Comparison of ENCODE assay signal across 8 mouse cellular contexts in the genomic region with DNA sequence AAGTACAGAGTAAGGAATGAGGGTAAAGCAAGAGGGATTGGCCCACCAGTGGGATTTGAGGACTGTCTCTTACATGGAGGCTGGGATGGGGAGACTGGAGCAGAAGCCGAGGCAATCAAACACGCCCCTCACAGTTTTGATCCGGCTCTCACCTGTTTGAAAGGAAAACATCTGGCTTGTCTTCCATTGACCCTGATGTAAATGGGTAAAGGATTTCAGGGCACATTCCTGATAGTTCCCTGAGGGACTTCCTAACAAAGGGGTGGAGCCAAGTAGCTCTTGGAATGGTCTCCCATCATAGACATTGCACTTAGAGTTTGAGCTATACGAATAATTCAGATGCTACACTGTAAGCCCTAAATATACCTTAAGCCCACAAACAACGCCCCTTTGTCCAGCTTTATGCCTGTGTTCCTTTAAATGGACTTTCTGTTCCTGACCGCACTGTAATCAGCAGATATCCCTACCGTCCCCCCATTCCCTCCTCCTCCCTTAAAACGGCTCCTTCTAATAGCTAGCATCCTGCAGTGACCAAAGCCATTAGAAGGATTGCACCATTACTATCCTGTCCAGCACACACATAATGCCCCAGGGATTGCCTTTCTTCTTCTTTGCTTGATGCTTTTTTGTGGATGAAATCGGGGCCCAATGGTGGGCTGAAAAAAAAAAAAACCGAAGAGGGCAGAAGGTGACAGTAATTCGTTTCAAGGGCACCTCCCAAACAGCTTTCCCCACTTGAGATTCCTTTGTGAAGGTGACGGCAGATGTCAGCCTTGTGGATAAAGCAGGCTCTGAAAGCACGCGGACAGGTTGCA. TPM values are rescaled to one million over a fixed set of nuclear protein-coding genes. Genes with fewer than 3 reads are reported as not detected.
A peak's percentile ranks its signal among the peaks of the same experiment; 100 is the strongest.
DNase-seq lines count a peak whose midpoint lies in the region; ATAC-seq and TF ChIP-seq lines count a peak whose summit lies in the region.

No protein-coding gene starts in this region.

- no peak overlapping the region for H3K9ac ChIP-seq in kidney, embryonic 15.5 days
- H3K9ac ChIP-seq in forebrain, postnatal 0 days = peak overlapping the region; percentile 29
- no peak overlapping the region for H3K9ac ChIP-seq in midbrain, embryonic 13.5 days (replicated peaks)

- H3K27me3 ChIP-seq in kidney, embryonic 15.5 days = no peaks in the 10 kb centered on the region
- no peaks in the 10 kb centered on the region for H3K27me3 ChIP-seq in forebrain, postnatal 0 days (ENCODE audit: insufficient read depth, low read length)
- H3K27me3 ChIP-seq in midbrain, embryonic 13.5 days = no peaks in the 10 kb centered on the region

- H3K27ac ChIP-seq in kidney, embryonic 15.5 days = no peak overlapping the region
- H3K27ac ChIP-seq in forebrain, postnatal 0 days (ENCODE audit: low read depth, low read length) = peak overlapping the region; percentile 47
- H3K27ac ChIP-seq in midbrain, embryonic 13.5 days = peak overlapping the region; percentile 86

- DNase-seq in kidney, adult 9 months = no peak
- peak; percentile 87 for DNase-seq in ZHBTc4 (ENCODE audit: low read depth, low spot score)
- DNase-seq in forebrain, postnatal 0 days = no peak
- no peak for DNase-seq in c-Kit-positive CD71-positive TER-119-positive erythroid progenitor cells, embryonic 14.5 days (ENCODE audit: low spot score)
- DNase-seq in left cerebral cortex, adult 9 months (ENCODE audit: low spot score in 2 of 2) = no peak
- DNase-seq in lung, postnatal 10 days = no peak

- no peak overlapping the region for H3K4me3 ChIP-seq in kidney, embryonic 15.5 days (replicated peaks)
- H3K4me3 ChIP-seq in forebrain, postnatal 0 days (ENCODE audit: low read depth, low read length) = no peak overlapping the region
- no peak overlapping the region; the same call in 1 of the 2 replicates for H3K4me3 ChIP-seq in midbrain, embryonic 13.5 days (replicated peaks)

- H3K9me3 ChIP-seq in kidney, embryonic 15.5 days (replicated peaks) = no peaks in the 10 kb centered on the region
- no peaks in the 10 kb centered on the region for H3K9me3 ChIP-seq in forebrain, postnatal 0 days (ENCODE audit: low read length)
- H3K9me3 ChIP-seq in midbrain, embryonic 13.5 days = no peaks in the 10 kb centered on the region

- no peak for ATAC-seq in kidney, embryonic 15.5 days (replicated peaks; ENCODE audit: low FRiP score)
- no peak for ATAC-seq in forebrain, postnatal 0 days
- ATAC-seq in midbrain, embryonic 13.5 days = peak; percentile 32; the same call in 1 of the 2 replicates

- H3K4me2 ChIP-seq in kidney, embryonic 15.5 days = peak overlapping the region; percentile 40
- 0 out of 2 replicates have a peak overlapping the region, but pooled peaks have one; percentile 13 for H3K4me2 ChIP-seq in forebrain, postnatal 0 days (ENCODE audit: low read depth)
- H3K4me2 ChIP-seq in midbrain, embryonic 13.5 days (replicated peaks) = peak overlapping the region; percentile 30

- peaks cover 60% of the 10 kb centered on the region for H3K4me1 ChIP-seq in kidney, embryonic 15.5 days
- H3K4me1 ChIP-seq in forebrain, postnatal 0 days (ENCODE audit: insufficient read depth) = peaks cover 17% of the 10 kb centered on the region
- peaks cover 52% of the 10 kb centered on the region for H3K4me1 ChIP-seq in midbrain, embryonic 13.5 days (replicated peaks)

- H3K36me3 ChIP-seq in kidney, embryonic 15.5 days = no peaks in the 10 kb centered on the region
- H3K36me3 ChIP-seq in forebrain, postnatal 0 days (ENCODE audit: insufficient read depth) = no peaks in the 10 kb centered on the region
- H3K36me3 ChIP-seq in midbrain, embryonic 13.5 days = no peaks in the 10 kb centered on the region

- WGBS in kidney, embryonic 15.5 days = 40% methylated on average over 14 of the region's 14 CpGs
- WGBS in forebrain, postnatal 0 days = 40% methylated on average over 14 of the region's 14 CpGs
- 37% methylated on average over 14 of the region's 14 CpGs for WGBS in midbrain, embryonic 13.5 days

- no peak for TF ChIP-seq CTCF in forebrain, postnatal 0 days (IDR thresholded peaks at IDR 0.05; ENCODE audit: low read depth)

RNA-seq across cellular contexts. Expression of gene Medag, which starts 36.3 kb away (rescaled TPM):
- polyA plus RNA-seq in kidney, embryonic 15.5 days (2015; fragmentation: Nextera tagmentation; extraction: Ambion mirVana) = 0.48 and 0.62 TPM in 2 replicates
- total RNA-seq in forebrain, postnatal 0 days (2014; rRNA removed) = 1.7 and 2.1 TPM in 2 replicates
- polyA plus RNA-seq in forebrain, postnatal 0 days (2015; fragmentation: Nextera tagmentation; extraction: Ambion mirVana) = 1.1 and 1.8 TPM in 2 replicates
- polyA plus RNA-seq in midbrain, embryonic 13.5 days (2015; fragmentation: Nextera tagmentation; extraction: Ambion mirVana) = 1.9 and 2.3 TPM in 2 replicates
